Mouse (Mus musculus): ENCODE data around the gene Ppl.

The Ppl gene

DNA sequence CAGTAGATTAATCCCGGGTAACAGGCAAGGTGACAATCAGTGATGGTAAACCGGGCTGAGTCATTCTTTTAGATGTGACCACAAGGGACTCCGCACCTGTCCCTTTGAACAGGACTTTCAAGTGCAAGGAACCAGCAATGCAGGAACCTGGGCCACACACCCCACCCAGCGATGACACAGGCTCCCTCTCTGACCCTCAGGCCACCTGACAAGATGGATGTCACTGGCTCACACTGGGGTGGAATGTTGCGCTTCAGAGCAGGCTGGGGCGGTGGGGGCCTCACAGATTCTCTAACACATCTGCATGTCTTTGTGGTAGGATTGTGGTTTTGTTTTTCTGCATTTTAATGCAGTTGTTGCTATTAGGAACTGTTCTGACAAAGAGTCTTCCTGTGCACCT is 8.7 kb downstream of the Ppl start:
- no peak for DNase-seq (ENCODE audit: low spot score in 2 of 2)

DNA sequence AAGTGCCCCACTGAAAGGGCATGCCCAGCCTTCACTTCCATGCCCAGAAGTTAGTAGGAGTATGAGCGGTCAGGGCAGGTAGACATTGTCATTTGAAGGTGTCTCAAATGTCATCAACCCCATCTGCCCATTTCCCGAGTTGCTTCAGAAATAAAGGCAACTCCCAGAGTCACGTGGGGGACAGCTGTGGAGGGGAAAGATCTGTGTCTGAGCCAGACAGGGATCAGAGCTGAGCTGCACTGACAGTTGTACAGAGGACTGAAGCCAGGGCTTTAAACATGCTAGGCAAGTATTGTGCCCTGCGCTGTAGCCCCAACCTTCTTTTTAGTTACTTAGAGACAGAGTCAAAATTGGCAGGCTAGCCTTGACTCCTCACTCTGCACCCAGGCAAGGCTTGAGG is 12.4 kb downstream of the Ppl start:
- no peak for DNase-seq (ENCODE audit: low spot score in 2 of 2)

DNA sequence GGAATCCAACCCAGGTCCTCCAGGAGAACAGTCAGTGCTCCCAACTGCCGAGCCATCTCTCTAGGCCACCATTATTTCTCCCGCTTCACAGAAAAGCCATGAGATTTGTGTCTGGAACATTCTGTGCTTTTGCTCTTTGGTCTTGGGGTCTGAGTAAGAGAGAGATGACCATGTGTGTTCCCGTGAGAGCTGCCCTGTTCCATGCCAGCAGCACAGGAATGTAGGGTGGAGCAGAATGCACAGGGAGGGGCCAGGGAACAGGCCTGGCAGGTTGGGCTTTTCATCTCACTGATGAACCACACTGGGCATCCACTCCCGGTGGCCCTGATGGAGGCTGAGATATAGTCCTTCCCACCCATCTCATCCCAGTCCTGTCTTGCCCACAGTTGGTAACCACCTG is 12.8 kb downstream of the Ppl start:
- no peak for DNase-seq (ENCODE audit: low spot score in 2 of 2)

- DNase-seq (ENCODE audit: low spot score in 2 of 2) = no peak
Measured at GRCm38 (mm10) chr16:5113582-5113981, 18.6 kb downstream of the Ppl start.

GRCm38 (mm10) chr16:5113002-5113550 is 19.1 kb downstream of the Ppl start:
- DNase-seq (ENCODE audit: low spot score in 2 of 2) = no peak

DNA sequence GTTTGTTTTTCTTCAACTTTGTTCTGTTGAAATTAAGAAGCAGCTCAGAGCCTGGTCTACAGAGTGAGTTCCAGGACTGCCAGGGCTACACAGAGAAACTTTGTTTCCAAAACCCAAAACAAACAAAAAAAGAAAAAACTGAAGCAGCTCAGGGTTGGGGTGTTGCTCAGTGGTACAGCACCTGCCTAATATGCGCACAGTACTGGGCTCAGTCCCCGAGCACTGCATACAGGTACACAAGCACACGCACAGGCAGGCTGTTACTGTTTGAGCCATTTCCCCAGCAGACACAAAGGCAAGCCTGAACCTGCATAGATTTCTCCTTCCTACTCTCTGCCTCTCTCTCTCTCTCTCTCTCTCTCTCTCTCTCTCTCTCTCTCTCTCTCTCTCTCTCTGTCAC is 21.2 kb downstream of the Ppl start:
- DNase-seq (ENCODE audit: low spot score in 2 of 2) = no peak

DNA sequence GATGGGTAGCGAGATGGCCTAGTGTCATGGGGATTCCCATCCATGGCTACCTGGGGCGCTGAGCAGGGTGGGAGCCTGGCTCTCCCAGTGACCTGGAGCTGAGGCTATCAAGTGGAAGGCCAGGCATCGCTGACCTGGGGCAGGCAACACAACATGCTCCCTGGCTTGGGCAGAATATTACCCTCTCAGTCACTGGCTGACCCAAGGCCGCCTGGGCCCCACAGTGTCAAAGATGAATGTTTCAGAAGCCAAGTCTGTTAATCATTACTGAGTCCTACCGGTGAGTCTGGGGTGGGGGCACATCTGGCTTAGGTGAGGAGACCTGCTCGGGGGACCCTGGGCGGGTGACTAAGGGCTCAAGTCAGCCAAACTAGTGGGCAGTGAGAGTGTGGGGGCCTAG is 22.3 kb downstream of the Ppl start:
- no peak for DNase-seq (ENCODE audit: low spot score in 2 of 2)

DNA sequence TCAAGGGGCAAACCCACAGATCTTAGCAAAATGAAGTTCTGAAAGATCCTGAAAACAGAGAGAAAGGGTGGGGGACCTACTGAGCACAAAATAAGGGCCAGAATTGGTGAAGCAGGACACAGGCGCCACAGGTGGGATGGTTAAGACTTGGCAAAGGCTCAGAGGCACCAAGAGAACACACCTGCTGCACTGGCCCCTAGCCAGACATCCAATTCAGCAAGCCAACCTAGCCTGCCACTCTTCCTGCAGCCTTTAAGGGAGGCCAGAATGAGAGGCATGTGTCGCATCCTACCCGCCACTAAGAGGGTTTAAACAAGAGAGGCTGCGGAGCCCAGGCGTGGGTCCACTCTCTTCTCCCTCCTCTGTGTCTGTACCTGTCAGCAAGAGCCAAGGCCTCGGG is 31.2 kb downstream of the Ppl start:
- DNase-seq (ENCODE audit: low spot score in 2 of 2) = no peak

DNA sequence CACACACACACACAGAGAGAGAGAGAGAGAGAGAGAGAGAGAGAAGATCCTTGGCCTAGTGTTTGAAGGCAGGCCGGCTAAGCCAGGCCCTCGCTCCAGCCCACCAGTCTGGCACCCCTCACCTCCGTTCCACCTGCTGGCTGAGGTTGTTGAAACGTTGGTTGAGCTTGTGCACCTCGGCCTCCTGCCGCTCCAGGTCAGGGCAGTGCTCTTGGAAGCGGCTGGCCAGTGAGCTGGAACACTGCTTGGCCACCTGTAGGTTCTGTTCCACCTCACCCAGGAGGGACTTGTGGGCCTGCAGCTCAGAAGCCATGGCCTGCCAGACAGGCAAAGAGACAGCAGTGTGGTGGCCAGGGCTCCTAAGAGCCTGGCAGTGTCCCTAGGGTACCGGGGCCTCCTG is 35.7 kb downstream of the Ppl start:
- DNase-seq (ENCODE audit: low spot score in 2 of 2) = no peak

DNA sequence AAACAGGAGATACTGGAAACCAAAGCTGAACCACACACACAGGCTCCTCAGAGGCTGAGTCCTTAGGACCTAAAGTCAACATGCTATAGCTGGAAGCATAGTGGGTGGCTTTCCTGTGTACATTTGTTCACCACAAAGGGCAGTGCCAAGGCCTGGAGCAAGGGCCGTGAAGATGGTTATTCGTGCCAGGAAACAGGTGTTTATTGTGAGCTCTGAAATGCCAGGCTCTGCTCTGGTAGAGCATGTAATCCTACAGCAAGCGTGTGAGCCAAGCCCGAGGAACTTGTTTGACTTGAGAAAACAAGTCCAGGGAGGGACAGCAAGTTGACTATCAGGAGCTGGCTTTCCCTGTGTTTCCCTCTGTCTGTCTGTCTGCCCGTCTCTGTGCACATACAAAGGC is 38.9 kb downstream of the Ppl start:
- no peak for DNase-seq (ENCODE audit: low spot score in 2 of 2)

DNA sequence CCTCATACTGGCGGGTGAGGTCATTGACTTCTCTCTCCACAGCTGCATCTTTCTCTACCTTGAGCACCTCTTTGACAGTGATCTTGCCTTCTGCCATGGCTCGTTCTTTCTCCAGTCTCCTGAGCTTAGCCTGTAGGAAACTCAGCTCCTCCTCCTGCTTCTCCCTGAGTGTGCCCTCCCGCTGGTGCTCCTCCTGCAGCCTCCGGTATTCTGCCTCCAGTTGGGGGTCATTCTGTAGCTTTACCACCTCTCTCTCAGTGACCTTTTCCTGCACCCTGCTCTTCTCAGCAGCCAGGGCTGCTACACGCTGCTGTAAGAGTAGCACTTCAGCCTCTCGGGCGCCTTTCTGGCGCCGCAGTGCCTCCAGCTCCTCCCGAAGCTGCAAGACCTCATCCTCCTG is 43.2 kb downstream of the Ppl start:
- DNase-seq (ENCODE audit: low spot score in 2 of 2) = no peak

GRCm38 (mm10) chr16:5086179-5086578 is 46.0 kb downstream of the Ppl start:
- DNase-seq (ENCODE audit: low spot score in 2 of 2) = no peak

GRCm38 (mm10) chr16:5085196-5085595 is 47.0 kb downstream of the Ppl start:
- DNase-seq (ENCODE audit: low spot score in 2 of 2) = no peak

- no peak for DNase-seq (ENCODE audit: low spot score in 2 of 2)
Measured at GRCm38 (mm10) chr16:5074341-5074740, 57.9 kb downstream of the Ppl start.

GRCm38 (mm10) chr16:5071974-5072373 is 60.2 kb downstream of the Ppl start:
- no peak for DNase-seq (ENCODE audit: low spot score in 2 of 2)

GRCm38 (mm10) chr16:5070321-5070720 is 61.9 kb downstream of the Ppl start:
- DNase-seq (ENCODE audit: low spot score in 2 of 2) = no peak

GRCm38 (mm10) chr16:5063472-5063871 is 68.7 kb downstream of the Ppl start:
- no peak for DNase-seq (ENCODE audit: low spot score in 2 of 2)

GRCm38 (mm10) chr16:5058114-5058513 is 74.1 kb downstream of the Ppl start:
- no peak for DNase-seq (ENCODE audit: low spot score in 2 of 2)

DNA sequence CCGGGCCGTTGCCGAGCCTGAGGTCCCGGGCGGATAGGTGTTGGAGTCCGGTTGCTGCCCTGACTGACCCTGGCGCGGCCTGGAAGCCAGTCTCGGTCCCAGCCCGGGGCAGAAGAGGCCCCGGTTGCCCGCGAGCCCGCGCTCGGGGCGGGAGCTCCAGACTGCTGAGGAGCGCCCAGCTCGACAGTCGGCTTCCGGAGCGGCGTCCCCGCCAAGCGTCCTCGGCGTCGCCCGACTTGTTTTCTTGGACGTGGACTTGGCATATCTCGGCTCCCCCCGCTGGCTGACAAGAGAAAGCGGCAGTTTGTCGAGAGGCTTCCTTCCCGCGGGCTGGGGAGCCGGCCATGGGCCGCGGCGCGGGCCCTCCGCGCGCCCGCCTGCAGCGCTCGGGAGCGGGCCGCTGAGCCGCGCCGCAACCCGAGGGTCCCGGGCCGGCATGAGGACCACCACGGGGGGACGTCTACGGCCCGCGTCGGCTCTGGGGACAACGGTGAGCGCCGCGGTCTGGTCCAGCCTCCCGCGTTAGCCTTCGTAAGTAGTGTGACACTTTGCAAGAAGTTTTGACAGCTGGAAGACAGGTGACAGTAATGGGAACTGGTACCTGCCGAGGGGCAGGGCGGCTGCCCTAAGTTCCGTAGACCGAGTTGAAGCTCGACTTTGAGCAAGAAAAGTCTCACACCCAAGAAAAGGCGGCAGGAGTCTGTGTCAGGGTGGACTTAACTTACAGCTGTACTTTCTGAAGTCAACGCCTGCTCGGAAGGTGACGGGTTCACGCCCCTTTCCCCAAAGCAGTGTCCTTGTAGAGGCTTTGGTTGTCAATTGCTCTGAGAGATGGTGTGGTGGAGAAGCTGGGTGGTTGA is 81.7 kb downstream of the Ppl start:
- peak; percentile 86 to 87 for DNase-seq (ENCODE audit: low spot score in 2 of 2)

GRCm38 (mm10) chr16:5049774-5050234 is 82.4 kb downstream of the Ppl start, which contains the start of the genes Glyr1 and Ubn1:
Gene Glyr1 (minus strand): TSS chr16:5049863.
Gene Ubn1 (plus strand): TSS chr16:5050057.
- peak; percentile 99 for DNase-seq (ENCODE audit: low spot score in 2 of 2)

- no peak for DNase-seq (ENCODE audit: low spot score in 2 of 2)
Measured at GRCm38 (mm10) chr16:5049182-5049773, 82.9 kb downstream of the Ppl start.

- no peak for DNase-seq (ENCODE audit: low spot score in 2 of 2)
Measured at GRCm38 (mm10) chr16:5045322-5045721, 86.9 kb downstream of the Ppl start.

- DNase-seq (ENCODE audit: low spot score in 2 of 2) = no peak
Measured at GRCm38 (mm10) chr16:5036649-5037234, 95.5 kb downstream of the Ppl start.

Measured in thymus, postnatal 10 days (tissue).